Mouse (Mus musculus) spleen, adult 2 months (tissue): ENCODE measurements at regions not wholly inside any gene's neighbourhood (a gene's known extent, or its start where the extent isn't known, plus 50 kb on each side); places are given as distances from the start of the nearest gene placed in this dataset.

Experiments
- CTCF ChIP-seq: fragments of 200-500 bp; IDR thresholded peaks from 2 replicates; pipeline ENCODE4 v1.5.1; 2011; ENCODE audit warnings: mild to moderate bottlenecking, inconsistent platforms; ENCODE audit not compliant: insufficient read depth, insufficient read length, insufficient replicate concordance; ENCODE audit errors: extremely low read depth
- POLR2A ChIP-seq: fragments of 200-500 bp; IDR thresholded peaks from 2 replicates; pipeline ENCODE4 v1.6.1; 2011; ENCODE audit warnings: low read depth, low read length, inconsistent platforms

- TF ChIP-seq CTCF (no peak), POLR2A (no peak)
Observed at GRCm38 (mm10) chr2:167742479-167742878, 52.9 kb upstream of the Tmem189 start.
